Mouse (Mus musculus) embryonic facial prominence, embryonic 10.5 days (tissue): Measurements from ENCODE around the gene Lypd5. TPM values are rescaled to one million over a fixed set of nuclear protein-coding genes. Genes with fewer than 3 reads are reported as not detected.

Experiments used
- DNase-seq: peaks from one replicate; pipeline ENCODE4 v3.0.0-alpha.2; 2017; ENCODE audit warnings: low spot score
- H3K27ac ChIP-seq: fragments of 300-500 bp; sonication (generic); replicated peaks from 2 replicates; pipeline ENCODE4 v1.5.1; 2016; ENCODE audit warnings: mild to moderate bottlenecking
- H3K27me3 ChIP-seq: fragments of 300-500 bp; sonication (generic); replicated peaks from 2 replicates; pipeline ENCODE4 v1.6.1; 2016; ENCODE audit warnings: low read depth, mild to moderate bottlenecking; ENCODE audit not compliant: poor library complexity, severe bottlenecking
- H3K36me3 ChIP-seq: fragments of 300-500 bp; sonication (generic); replicated peaks from 2 replicates; pipeline ENCODE4 v1.6.1; 2016; ENCODE audit warnings: mild to moderate bottlenecking, moderate library complexity
- H3K4me1 ChIP-seq: fragments of 300-500 bp; sonication (generic); 2 replicates; pipeline ENCODE4 v1.6.1; 2016
- H3K4me3 ChIP-seq: fragments of 300-500 bp; sonication (generic); 2 replicates; pipeline ENCODE4 v1.5.1; 2016; ENCODE audit warnings: mild to moderate bottlenecking, moderate library complexity
- H3K9me3 ChIP-seq: fragments of 300-500 bp; sonication (generic); 2 replicates; pipeline ENCODE4 v1.6.1; 2016; ENCODE audit warnings: mild to moderate bottlenecking
- WGBS: fragments of 180-500 bp; shearing (Covaris S2); methylation state at CpG from one replicate; pipeline ENCODE4 v1.1.7; 2016; 5-methylcytosine and 5-hydroxymethylcytosine counted together
- polyA plus RNA-seq: library from polyadenylated mRNA; unstranded; fragments of >200 nt; fragmentation: Nextera tagmentation; extraction: Ambion mirVana; gene quantifications from 2 replicates; pipeline ENCODE4 v1.2.1, GENCODE M21; 2016

Gene Lypd5
- polyA plus RNA-seq, 1 experiment from 2014 or later = not detected

DNA sequence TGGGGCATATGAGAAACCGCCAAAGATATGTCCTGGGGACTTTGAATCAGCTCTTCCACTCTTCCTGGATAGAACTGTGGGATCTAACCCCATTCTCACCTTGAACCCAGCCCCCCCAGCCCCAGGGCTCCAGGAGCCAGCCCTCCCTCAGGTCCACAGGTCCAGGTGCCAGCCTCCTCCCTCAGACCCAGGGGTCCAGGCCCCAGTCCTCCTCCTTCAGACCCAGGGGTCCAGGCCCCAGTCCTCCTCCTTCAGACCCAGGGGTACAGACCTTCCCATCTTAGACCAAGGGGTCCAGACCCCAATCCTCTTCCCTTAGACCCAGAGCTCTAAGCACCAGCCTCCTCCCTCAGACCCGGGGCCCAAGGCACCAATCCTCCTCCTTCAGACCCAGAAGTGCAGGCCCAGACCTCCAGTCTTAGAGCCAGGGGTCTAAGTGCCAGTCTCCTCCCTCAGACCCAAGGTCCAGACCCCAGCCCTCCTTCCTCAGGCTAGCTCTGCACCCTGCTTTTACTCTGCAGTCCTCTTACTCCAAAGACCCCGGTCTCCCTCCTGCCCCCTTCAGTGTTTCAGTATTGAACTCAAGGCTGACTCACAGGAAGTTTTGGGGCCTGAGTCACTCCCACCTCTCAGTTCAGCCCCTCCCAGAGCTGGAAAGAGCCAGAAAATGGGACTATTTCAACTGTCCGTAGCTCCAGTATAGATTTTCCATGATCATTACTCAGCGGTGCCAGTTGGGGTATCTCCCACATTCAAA is 16.4 kb downstream of the Lypd5 start:
- no peak overlapping the region for H3K4me3 ChIP-seq
- 0 out of 2 replicates have a peak, but pooled peaks cover 5% of the 10 kb centered on the region for H3K27me3 ChIP-seq
- H3K9me3 ChIP-seq = peaks cover 3% of the 10 kb centered on the region; the same call in 1 of the 2 replicates
- no peak for DNase-seq
- H3K4me1 ChIP-seq = peaks cover 6% of the 10 kb centered on the region
- H3K36me3 ChIP-seq = no peaks in the 10 kb centered on the region
- 74% methylated on average over 5 of the region's 5 CpGs for WGBS
- H3K27ac ChIP-seq = peak overlapping the region; percentile 44; the same call in 1 of the 2 replicates

DNA sequence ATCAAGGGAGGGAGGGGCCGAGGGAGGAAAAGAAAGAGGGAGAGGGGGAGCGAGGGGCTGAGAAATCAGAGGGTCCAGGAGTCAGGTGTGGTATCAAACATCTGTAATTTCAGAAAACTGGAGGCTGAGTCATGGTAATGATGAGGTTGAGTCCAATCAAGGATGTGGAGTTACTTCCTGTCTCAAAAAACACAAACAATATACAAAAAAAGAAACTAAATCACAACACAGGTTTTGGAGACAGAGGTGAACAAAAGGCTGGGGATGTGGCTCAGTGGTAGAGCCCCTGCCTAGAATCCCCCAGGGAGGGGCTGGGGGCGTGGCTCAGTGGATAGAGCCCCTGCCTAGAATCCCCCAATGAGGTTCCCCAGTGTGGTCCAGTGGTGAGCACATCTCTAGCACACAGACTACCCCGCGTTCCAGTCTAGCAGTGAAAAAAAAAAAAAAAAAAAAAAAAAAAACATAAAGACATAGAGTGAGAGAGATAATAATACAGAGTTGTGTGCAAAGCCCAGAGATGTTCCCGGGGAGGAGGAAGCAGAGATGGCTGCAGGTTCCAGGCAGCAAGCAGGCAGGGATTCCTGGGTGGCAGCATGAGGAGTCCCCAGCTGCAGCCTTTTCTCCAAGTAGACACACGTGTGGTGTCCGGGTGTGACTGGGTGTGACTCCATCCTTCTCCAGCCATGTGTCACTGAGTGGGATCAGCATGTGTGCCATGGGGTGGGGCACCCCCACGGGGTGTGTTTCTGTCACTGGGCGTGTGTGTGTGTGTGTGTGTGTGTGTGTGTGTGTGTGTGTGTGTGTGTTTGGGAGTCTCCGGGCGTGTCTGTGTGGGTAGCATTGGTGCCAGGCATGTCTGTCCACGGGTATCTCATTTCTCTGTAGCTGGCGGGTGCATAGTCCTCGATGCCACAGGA is 18.0 kb downstream of the Lypd5 start:
- H3K4me1 ChIP-seq = peaks cover 6% of the 10 kb centered on the region
- WGBS = 80% methylated on average over 15 of the region's 15 CpGs

DNA sequence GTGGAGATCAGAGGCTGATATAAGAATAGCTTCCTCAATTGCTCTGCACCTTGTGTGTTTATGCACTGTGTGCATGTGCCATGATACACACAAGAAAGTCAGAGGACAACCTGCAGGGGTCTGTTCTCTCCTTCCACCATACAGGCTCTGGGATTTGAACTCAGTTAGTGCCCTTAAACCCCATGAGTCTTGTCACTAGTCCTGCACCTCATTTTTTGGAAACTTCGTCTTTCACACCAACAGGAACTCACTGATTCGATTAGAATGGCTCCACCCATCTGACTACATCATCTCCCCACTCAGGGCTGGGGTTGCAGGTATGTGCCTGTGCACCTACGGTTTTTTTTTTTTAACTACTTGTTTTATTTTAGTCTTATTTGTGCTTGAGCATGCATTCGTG is 19.2 kb downstream of the Lypd5 start:
- Histone ChIP-seq H3K27ac (no peak overlapping the region), H3K4me3 (no peak overlapping the region), H3K27me3 (peaks cover 5% of the 10 kb centered on the region; the same call in 1 of the 2 replicates), H3K36me3 (no peaks in the 10 kb centered on the region), H3K4me1 (peaks cover 12% of the 10 kb centered on the region), H3K9me3 (no peaks in the 10 kb centered on the region)
- 71% methylated on average over 4 of the region's 4 CpGs for WGBS
- no peak for DNase-seq

More for the DNA sequence above, 18.0 kb downstream of the Lypd5 start:
- Histone ChIP-seq H3K9me3 (no peaks in the 10 kb centered on the region), H3K36me3 (no peaks in the 10 kb centered on the region), H3K27me3 (0 out of 2 replicates have a peak, but pooled peaks cover 5% of the 10 kb centered on the region), H3K4me3 (no peak overlapping the region), H3K27ac (no peak overlapping the region)
- DNase-seq = no peak

DNA sequence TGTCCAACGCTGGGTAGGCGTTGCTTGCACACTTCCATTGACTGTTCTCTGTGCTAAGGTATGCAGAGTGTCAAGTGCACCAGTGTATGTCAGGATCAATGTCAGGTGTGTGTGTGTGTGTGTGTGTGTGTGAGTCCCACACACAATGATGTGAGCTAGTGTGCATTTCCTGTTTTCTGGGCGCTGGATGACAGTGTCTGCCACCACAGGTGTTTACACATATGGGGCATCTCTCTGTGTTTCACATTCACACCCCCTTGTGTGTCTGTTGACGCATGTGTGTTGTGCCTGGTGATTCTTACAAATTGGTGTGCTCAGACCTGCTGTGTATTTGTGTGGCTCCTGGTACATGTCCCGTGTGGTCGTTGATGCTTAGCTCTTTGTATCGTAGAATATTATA is 19.9 kb downstream of the Lypd5 start:
- Histone ChIP-seq H3K36me3 (no peaks in the 10 kb centered on the region), H3K4me3 (no peak overlapping the region), H3K4me1 (peaks cover 19% of the 10 kb centered on the region), H3K27ac (no peak overlapping the region), H3K9me3 (no peaks in the 10 kb centered on the region), H3K27me3 (peaks cover 5% of the 10 kb centered on the region; the same call in 1 of the 2 replicates)
- WGBS = 87% methylated on average over 7 of the region's 7 CpGs
- DNase-seq = no peak

DNA sequence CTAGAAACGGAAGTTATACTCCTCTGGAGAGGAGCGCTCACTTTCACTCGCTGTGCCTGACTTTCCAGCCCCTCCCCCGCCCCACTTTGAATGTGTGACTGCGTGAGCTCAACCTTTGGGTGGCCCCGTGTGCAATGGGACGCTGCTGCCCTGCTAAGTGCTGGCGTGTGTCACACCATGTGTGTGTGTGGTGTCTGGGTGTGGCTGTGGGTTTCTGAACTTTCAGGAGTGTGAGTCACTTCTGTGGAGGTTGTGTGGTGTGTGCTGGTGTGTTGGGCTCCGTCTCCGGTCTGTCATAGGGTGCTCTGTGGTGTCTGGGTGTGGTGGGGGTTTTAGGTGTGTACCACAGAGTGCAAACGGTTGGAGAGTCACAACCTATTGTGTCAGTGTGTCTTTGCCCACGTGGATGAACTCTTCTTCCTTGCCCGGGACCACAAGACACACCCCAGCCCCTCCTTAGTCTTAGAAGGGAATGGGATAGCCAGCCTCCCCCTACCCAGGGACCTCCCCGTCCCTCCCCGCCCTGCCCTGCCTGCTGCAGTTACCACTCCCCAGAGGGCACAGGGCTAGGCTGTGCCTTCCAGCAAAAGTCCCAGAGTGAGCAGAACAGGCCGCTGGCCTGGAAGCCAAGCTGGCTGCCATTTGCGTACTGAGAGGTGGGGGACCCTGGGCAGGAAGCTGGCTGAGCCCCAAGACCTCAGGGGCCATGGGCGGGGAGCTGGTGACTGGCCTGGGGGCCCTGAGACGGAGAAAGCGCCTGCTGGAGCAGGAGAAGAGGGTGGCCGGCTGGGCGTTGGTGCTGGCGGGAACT is 20.9 kb downstream of the Lypd5 start, which contains the start of gene Kcnn4:
TSS of gene Kcnn4 (plus strand) at position 533 of the 811 bp plus-strand sequence.
- Histone ChIP-seq H3K4me1 (peaks cover 21% of the 10 kb centered on the region), H3K27me3 (peaks cover 5% of the 10 kb centered on the region; the same call in 1 of the 2 replicates), H3K4me3 (peak within 1 kb of the TSS; percentile 33), H3K9me3 (no peaks in the 10 kb centered on the region), H3K27ac (peak within 1 kb of the TSS; percentile 69; the same call in 1 of the 2 replicates), H3K36me3 (no peaks in the 10 kb centered on the region)
- 40% methylated on average over 23 of the region's 23 CpGs for WGBS
- no peak for DNase-seq

DNA sequence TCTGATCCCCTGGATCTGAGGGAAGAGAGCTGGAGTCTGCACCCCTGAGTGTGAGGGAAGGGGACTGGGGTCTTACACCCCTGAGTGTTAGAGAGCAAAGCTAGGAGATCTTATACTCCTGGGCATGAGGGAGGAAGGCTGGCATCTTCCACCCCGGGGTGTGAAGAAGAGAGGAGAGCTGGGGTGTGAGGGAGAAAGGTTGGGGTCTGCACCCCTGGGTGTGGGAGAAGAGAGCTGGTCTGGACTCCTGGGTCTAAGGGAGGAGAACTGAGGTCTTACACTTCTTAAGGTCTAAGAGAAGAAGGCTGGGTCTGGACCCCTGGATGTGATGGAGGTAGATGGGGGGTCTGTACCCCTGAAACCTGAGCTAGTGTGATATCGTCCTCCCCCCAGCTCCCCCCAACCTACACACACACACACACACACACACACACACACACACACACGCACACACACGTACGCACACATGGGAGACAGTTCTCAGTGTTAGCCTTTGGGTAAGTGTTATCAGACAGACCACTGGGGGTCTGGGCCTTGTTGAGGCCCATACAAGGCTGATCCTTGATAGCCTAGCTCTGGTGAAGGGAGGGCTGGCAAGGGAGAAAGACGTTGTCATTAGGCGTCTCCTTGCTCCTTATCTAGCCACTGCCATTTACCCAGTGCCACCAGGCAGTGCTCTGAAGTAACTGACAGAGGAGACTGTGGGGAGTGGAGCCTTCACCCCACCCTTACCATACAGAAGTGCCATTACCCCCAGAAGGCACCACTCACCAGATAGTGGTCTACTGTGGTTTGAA is 22.2 kb downstream of the Lypd5 start:
- 75% methylated on average over 7 of the region's 7 CpGs for WGBS
- Histone ChIP-seq H3K27ac (peak overlapping the region; percentile 69), H3K9me3 (no peaks in the 10 kb centered on the region), H3K27me3 (peaks cover 5% of the 10 kb centered on the region; the same call in 1 of the 2 replicates), H3K4me3 (peak overlapping the region; percentile 33; the same call in 1 of the 2 replicates), H3K4me1 (peaks cover 21% of the 10 kb centered on the region), H3K36me3 (no peaks in the 10 kb centered on the region)
- no peak for DNase-seq

DNA sequence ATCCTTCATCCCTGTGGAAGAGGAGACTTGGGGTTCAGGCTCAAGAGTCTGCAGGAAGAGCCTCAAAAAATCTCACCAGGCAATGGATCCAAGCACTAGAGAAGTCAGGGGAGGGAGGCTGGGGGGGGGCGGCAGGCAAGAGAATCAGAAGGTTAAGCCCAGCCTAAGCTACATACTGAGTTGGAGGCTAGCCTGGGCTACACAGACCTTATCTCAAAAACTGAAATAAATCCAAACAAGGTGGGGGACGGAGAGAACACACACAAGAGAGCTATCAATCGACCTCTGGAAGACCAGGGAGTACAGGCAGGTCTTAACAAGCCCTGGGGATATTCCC is 22.8 kb downstream of the Lypd5 start:
- Histone ChIP-seq H3K27ac (no peak overlapping the region; the same call in 1 of the 2 replicates), H3K36me3 (no peaks in the 10 kb centered on the region), H3K4me3 (peak overlapping the region; percentile 33; the same call in 1 of the 2 replicates), H3K9me3 (no peaks in the 10 kb centered on the region), H3K4me1 (peaks cover 21% of the 10 kb centered on the region), H3K27me3 (peaks cover 10% of the 10 kb centered on the region)
- no peak for DNase-seq
- 69% methylated on average over 3 of the region's 3 CpGs for WGBS

DNA sequence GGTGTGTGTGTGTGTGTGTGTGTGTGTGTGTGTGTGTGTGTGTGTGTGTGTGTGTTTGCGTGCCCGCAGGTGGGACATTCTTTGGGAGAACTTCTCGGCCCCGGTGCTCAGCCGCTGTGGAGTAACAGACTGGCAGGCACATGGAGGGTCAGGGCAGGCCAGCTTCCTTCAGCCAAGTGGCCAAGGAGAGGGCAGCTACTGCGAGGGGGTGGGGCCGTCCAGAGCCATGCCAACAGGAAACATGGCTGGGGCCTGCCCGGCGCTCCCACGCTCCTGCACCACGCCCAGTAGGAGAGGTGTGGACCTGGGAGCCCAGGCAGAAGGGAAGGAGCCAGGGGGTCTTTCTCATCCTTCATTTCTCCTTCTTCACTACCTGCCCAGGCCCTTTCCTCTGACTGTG is 23.3 kb downstream of the Lypd5 start:
- H3K36me3 ChIP-seq = no peaks in the 10 kb centered on the region
- 87% methylated on average over 10 of the region's 11 CpGs for WGBS
- H3K27ac ChIP-seq = peak overlapping the region; percentile 48; the same call in 1 of the 2 replicates
- H3K27me3 ChIP-seq = peaks cover 15% of the 10 kb centered on the region
- peaks cover 26% of the 10 kb centered on the region for H3K4me1 ChIP-seq
- DNase-seq = no peak
- no peaks in the 10 kb centered on the region for H3K9me3 ChIP-seq
- H3K4me3 ChIP-seq = no peak overlapping the region

DNA sequence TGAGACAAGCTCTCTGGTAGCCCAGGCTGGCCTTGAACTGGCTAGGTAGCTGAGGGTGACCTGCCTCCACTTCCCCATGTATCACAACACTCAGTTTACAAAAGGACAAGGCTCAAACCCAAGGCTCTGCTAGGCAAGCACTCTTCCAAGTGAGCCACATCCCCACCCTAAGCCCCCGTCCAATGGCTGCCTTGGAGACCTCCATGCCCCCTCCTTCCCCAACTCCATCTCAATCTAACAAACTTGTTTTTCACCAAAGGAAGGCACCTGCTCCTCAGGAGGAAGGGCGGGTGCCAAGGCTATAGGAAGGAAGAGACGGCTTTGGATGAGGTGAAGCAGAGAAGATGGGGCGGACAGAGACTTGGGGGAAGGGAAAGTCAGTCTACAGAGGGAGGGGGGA is 23.8 kb downstream of the Lypd5 start:
- H3K4me1 ChIP-seq = peaks cover 31% of the 10 kb centered on the region
- peaks cover 20% of the 10 kb centered on the region for H3K27me3 ChIP-seq
- no peaks in the 10 kb centered on the region for H3K9me3 ChIP-seq
- no peak for DNase-seq
- peak overlapping the region; percentile 48 for H3K27ac ChIP-seq
- H3K36me3 ChIP-seq = no peaks in the 10 kb centered on the region
- 73% methylated on average over 4 of the region's 4 CpGs for WGBS
- no peak overlapping the region for H3K4me3 ChIP-seq

DNA sequence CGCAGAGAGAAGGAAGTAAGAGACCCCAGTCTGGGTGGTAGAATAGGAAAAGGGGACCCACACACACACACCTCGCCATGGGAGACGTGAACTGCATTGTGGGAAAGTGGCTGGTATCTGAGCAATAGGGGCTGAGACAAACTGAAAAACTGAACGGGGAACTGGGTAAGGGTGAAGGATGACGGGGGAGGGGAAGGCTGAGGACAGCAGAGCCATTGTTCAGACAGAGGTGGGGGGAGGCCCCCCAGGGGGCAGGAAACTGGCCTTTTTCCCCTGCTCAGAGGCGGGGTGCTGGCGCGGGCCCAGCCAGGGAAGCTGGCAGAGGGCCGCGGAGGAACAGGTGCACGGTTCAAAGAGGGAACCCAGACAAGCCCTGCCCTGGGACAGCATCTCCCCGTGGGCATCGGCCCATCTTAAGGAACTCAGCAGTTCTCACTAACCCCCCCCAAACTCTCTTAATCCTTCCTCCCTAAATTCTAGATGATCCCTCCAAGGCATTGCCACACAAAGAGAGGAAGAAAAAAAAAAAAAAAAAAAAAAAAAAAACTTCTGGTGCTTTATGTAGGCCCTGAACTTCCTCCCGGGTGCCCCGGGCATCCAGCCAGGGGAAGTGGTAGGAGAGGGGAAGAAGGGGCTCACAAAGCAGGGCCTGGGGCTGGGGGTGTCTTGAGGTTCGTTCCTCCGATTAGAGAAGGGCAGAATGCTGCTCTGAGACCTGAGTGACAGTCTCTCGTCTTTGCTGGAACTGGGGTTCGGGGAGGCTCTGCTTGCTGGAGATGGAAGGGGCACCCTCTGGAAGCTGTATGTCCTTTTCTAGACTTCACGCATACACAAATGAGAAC is 24.8 kb downstream of the Lypd5 start:
- peaks cover 38% of the 10 kb centered on the region for H3K4me1 ChIP-seq
- H3K27ac ChIP-seq = peak overlapping the region; percentile 61; the same call in 1 of the 2 replicates
- no peak for DNase-seq
- H3K27me3 ChIP-seq = peaks cover 28% of the 10 kb centered on the region
- H3K4me3 ChIP-seq = no peak overlapping the region
- no peaks in the 10 kb centered on the region for H3K9me3 ChIP-seq
- no peaks in the 10 kb centered on the region for H3K36me3 ChIP-seq
- 45% methylated on average over 20 of the region's 20 CpGs for WGBS

DNA sequence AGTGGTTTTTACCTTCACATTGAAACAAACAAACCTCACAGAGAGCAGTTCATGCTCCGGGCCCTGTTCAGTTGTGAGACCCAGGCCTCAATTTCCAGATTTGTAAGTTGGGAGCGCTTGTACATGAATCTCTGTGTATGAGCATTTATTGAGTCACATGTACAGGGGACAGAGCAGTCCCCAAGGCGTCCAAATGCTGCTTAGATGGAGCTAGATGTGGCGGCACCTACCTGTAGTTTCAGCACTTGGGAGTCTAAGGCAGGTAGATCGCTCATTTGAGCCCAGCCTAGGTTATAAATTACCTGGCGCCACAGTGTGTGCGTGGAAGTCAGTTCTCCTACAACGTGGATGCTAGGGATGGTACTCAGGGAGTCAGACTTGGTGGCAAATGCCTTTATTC is 27.5 kb downstream of the Lypd5 start:
- 89% methylated on average over 8 of the region's 8 CpGs for WGBS
- Histone ChIP-seq H3K4me1 (peaks cover 48% of the 10 kb centered on the region), H3K4me3 (no peak overlapping the region), H3K27ac (no peak overlapping the region; the same call in 1 of the 2 replicates), H3K27me3 (peaks cover 24% of the 10 kb centered on the region), H3K9me3 (no peaks in the 10 kb centered on the region), H3K36me3 (no peaks in the 10 kb centered on the region)
- no peak for DNase-seq
